Mouse (Mus musculus): ENCODE results near the gene Mtmr6.

DNA sequence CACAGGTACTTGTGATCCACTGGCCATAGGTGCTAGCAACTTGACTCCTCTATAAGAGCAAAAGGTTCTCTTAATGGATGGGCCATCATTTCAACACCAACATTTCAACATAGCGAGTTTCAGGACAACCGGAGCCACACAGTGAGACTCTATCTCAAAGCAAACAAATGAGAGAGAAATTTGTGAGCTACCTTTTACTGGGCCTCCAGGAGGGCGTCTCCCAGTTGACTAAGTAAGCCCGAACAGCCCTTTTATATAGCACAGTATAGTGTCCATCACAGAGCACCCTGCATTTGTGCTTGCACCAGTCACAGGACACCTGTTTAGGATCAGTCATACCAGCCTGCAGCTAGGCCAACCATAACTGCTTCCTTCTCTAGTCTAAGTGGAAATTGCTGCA is 7.9 kb upstream of the Mtmr6 start:
- TF ChIP-seq CTCF (IDR thresholded peaks at IDR 0.05; ENCODE audit: low read depth) (no peak), EP300 (IDR thresholded peaks at IDR 0.05; ENCODE audit: low read depth) (no peak)
